Mouse (Mus musculus): ENCODE results near the gene Mark1. TPM values are rescaled to one million over a fixed set of nuclear protein-coding genes. Genes with fewer than 3 reads are reported as not detected.
A peak's percentile ranks its signal among the peaks of the same experiment; 100 is the strongest.

Mark1 gene
- polyA plus RNA-seq, 1 experiment: 1.4 TPM

- no peaks in the 10 kb centered on the region for H3K4me1 ChIP-seq (ENCODE audit: control insufficient read depth, insufficient read depth, low read length)
- WGBS: 5% methylated on average over 31 of the region's 31 CpGs
- peak overlapping the region; percentile 11 for H3K4me3 ChIP-seq (replicated peaks; ENCODE audit: control insufficient read depth, low read depth, low read length)
- TF ChIP-seq POLR2A (IDR thresholded peaks at IDR 0.05; ENCODE audit: borderline replicate concordance, control insufficient read depth, low read depth, low read length) (no peak), CTCF (IDR thresholded peaks at IDR 0.05; ENCODE audit: control insufficient read depth, insufficient read depth, low read length) (peak; percentile 54; the same call in 1 of the 2 replicates)
- peak overlapping the region; percentile 3; the same call in 1 of the 2 replicates for H3K27ac ChIP-seq (ENCODE audit: control insufficient read depth, insufficient read depth, low read depth, low read length, poor library complexity)
These were observed 147.4 kb downstream of the Mark1 start for GRCm38 (mm10) chr1:184851741-184852618.

GRCm38 (mm10) chr1:184851166-184851565 lies 148.2 kb downstream of the Mark1 start:
- no peak overlapping the region for H3K4me3 ChIP-seq (replicated peaks; ENCODE audit: control insufficient read depth, low read depth, low read length)
- H3K27ac ChIP-seq (ENCODE audit: control insufficient read depth, insufficient read depth, low read depth, low read length, poor library complexity): no peak overlapping the region
- no peaks in the 10 kb centered on the region for H3K4me1 ChIP-seq (ENCODE audit: control insufficient read depth, insufficient read depth, low read length)
- 67% methylated on average over 7 of the region's 7 CpGs for WGBS
- no peak for TF ChIP-seq POLR2A (IDR thresholded peaks at IDR 0.05; ENCODE audit: borderline replicate concordance, control insufficient read depth, low read depth, low read length)
- no peak for TF ChIP-seq CTCF (IDR thresholded peaks at IDR 0.05; ENCODE audit: control insufficient read depth, insufficient read depth, low read length)

- H3K27ac ChIP-seq (ENCODE audit: control insufficient read depth, insufficient read depth, low read depth, low read length, poor library complexity): no peak overlapping the region
- TF ChIP-seq CTCF (IDR thresholded peaks at IDR 0.05; ENCODE audit: control insufficient read depth, insufficient read depth, low read length) (no peak), POLR2A (IDR thresholded peaks at IDR 0.05; ENCODE audit: borderline replicate concordance, control insufficient read depth, low read depth, low read length) (no peak)
- H3K4me3 ChIP-seq (replicated peaks; ENCODE audit: control insufficient read depth, low read depth, low read length): no peak overlapping the region
- peaks cover 3% of the 10 kb centered on the region for H3K4me1 ChIP-seq (ENCODE audit: control insufficient read depth, insufficient read depth, low read length)
- WGBS: 29% methylated on average over 3 of the region's 3 CpGs
These were observed 152.4 kb downstream of the Mark1 start for GRCm38 (mm10) chr1:184846973-184847372.

Other genes with a start within 250 kb of the Mark1 start
- 2.3 and 5.9 TPM in 2 replicates for gene Marc1, start 188.3 kb downstream of the Mark1 start, polyA plus RNA-seq (2011; ENCODE audit: insufficient read depth, insufficient read length, low replicate concordance, missing spikeins)
- gene Marc2, start 153.1 kb downstream of the Mark1 start, polyA plus RNA-seq (2011; ENCODE audit: insufficient read depth, insufficient read length, low replicate concordance, missing spikeins): 92.0 and 103 TPM in 2 replicates
- gene C130074G19Rik, start 116.4 kb downstream of the Mark1 start, polyA plus RNA-seq (2011; ENCODE audit: insufficient read depth, insufficient read length, low replicate concordance, missing spikeins): 7.9 and 10.5 TPM in 2 replicates
- gene Rab3gap2, start 204.5 kb upstream of the Mark1 start, polyA plus RNA-seq (2011; ENCODE audit: insufficient read depth, insufficient read length, low replicate concordance, missing spikeins): 11.1 and 30.1 TPM in 2 replicates